10 mouse cellular contexts compared by ENCODE assay signal in the genomic region with DNA sequence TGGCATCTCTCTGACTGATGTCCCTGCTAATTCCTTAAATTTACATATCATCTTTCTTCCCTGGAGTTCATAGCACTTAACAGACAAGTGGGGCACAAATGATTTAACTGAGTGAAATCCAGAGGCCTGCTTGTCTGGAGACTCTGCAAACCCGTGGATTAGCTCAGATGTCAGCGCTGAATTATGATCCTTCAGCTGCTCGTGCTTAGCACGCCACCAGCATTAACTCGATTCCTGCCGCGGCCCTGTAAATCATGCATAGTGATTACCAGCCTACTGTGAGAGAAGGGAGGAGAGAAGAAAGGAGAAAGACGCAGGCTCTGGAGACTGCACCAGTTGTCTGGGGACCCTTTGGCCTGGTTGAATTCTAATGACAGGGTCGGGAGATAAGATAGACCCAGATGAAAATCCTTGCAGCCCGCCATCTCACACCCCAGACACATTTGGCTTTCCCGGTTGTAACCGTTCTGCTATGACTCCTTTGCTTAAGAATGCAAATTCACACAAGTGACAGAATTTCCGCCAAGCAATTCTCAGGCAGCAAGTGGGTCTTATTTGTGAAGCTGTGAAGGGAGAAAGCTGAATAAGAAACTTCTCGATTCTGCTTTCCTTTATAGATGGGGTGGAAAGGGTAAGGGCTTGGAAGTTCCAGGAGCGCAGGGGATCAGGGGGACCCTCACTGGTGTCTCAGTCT.
DNase-seq lines count a peak whose midpoint lies in the region; ATAC-seq and TF ChIP-seq lines count a peak whose summit lies in the region.
"Had no signal": no experiment of that assay in that cellular context is flagged by ENCODE, and none has a peak within 500 bp of the region (broad histone marks: within the 10 kb centered on the region; RNA-seq: fewer than 3 reads in every experiment).

No protein-coding gene starts in this region.

- no peak overlapping the region for H3K27ac ChIP-seq in intestine, embryonic 14.5 days (ENCODE audit: low read depth)
- no peak overlapping the region for H3K27ac ChIP-seq in intestine, postnatal 0 days (ENCODE audit: low read depth, low read length)
- no peak overlapping the region for H3K27ac ChIP-seq in embryonic facial prominence, embryonic 11.5 days (replicated peaks; ENCODE audit: low read depth, low read length)
- peak overlapping the region; percentile 6; the same call in 1 of the 2 replicates for H3K27ac ChIP-seq in hindbrain, embryonic 16.5 days (ENCODE audit: low read depth, low read length)
- peak overlapping the region; percentile 40 for H3K27ac ChIP-seq in neural tube, embryonic 14.5 days (ENCODE audit: low read depth, low read length)
- H3K27ac ChIP-seq: embryonic facial prominence, embryonic 15.5 days had no signal

- 30% methylated on average over 15 of the region's 15 CpGs for WGBS in intestine, embryonic 14.5 days
- WGBS in intestine, postnatal 0 days: 53% methylated on average over 15 of the region's 15 CpGs
- 42% methylated on average over 15 of the region's 15 CpGs for WGBS in embryonic facial prominence, embryonic 11.5 days
- WGBS in hindbrain, embryonic 16.5 days: 24% methylated on average over 15 of the region's 15 CpGs
- 22% methylated on average over 15 of the region's 15 CpGs for whole genome bisulfite sequencing in neural tube, embryonic 14.5 days

- TF ChIP-seq CTCF in intestine, postnatal 0 days (IDR thresholded peaks at IDR 0.05; ENCODE audit: low read depth): no peak

- no peak for DNase-seq in intestine, embryonic 14.5 days (ENCODE audit: low spot score)
- DNase-seq in embryonic facial prominence, embryonic 11.5 days (ENCODE audit: low spot score): peak; percentile 61
- DNase-seq in layer of hippocampus, postnatal 36 days: no peak
- DNase-seq in layer of hippocampus, postnatal 25 days (ENCODE audit: extremely low spot score in 1 of 2, low spot score in 1 of 2): no peak
- no peak for DNase-seq in ovary, postnatal 36 days (ENCODE audit: low spot score)
- DNase-seq: adrenal gland, adult 8-10 months had no signal

- H3K4me3 ChIP-seq in intestine, embryonic 14.5 days (ENCODE audit: low read depth, low read length): no peak overlapping the region
- H3K4me3 ChIP-seq in intestine, postnatal 0 days (ENCODE audit: low read depth, low read length): no peak overlapping the region
- H3K4me3 ChIP-seq in embryonic facial prominence, embryonic 11.5 days (ENCODE audit: low read depth, low read length): no peak overlapping the region
- no peak overlapping the region for H3K4me3 ChIP-seq in hindbrain, embryonic 16.5 days (ENCODE audit: low read length)
- H3K4me3 ChIP-seq in neural tube, embryonic 14.5 days (ENCODE audit: low read depth, low read length): no peak overlapping the region
- H3K4me3 ChIP-seq: embryonic facial prominence, embryonic 15.5 days had no signal

- peaks cover 21% of the 10 kb centered on the region for H3K4me1 ChIP-seq in intestine, embryonic 14.5 days (replicated peaks; ENCODE audit: control insufficient read depth, insufficient read depth, low read length)
- H3K4me1 ChIP-seq in intestine, postnatal 0 days (replicated peaks; ENCODE audit: control insufficient read depth, insufficient read depth, low read length): no peaks in the 10 kb centered on the region
- no peaks in the 10 kb centered on the region; the same call in none of the 2 replicates for H3K4me1 ChIP-seq in embryonic facial prominence, embryonic 11.5 days (ENCODE audit: control insufficient read depth, insufficient read depth, low read length)
- H3K4me1 ChIP-seq in hindbrain, embryonic 16.5 days (ENCODE audit: control insufficient read depth, insufficient read depth, low read depth, low read length): peaks cover 22% of the 10 kb centered on the region
- peaks cover 9% of the 10 kb centered on the region for H3K4me1 ChIP-seq in neural tube, embryonic 14.5 days (ENCODE audit: control insufficient read depth, insufficient read depth, low read length)

- peaks cover 70% of the 10 kb centered on the region for H3K36me3 ChIP-seq in intestine, embryonic 14.5 days (ENCODE audit: control insufficient read depth, insufficient read depth, low read length)
- no peaks in the 10 kb centered on the region; the same call in 1 of the 2 replicates for H3K36me3 ChIP-seq in intestine, postnatal 0 days (ENCODE audit: control insufficient read depth, insufficient read depth)
- no peaks in the 10 kb centered on the region for H3K36me3 ChIP-seq in embryonic facial prominence, embryonic 11.5 days (replicated peaks; ENCODE audit: control insufficient read depth, insufficient read depth, low read depth, low read length)
- H3K36me3 ChIP-seq in hindbrain, embryonic 16.5 days (ENCODE audit: control insufficient read depth, insufficient read depth, low read length): no peaks in the 10 kb centered on the region
- H3K36me3 ChIP-seq in neural tube, embryonic 14.5 days (ENCODE audit: control insufficient read depth, insufficient read depth, low read length): no peaks in the 10 kb centered on the region

- H3K9me3 ChIP-seq in intestine, embryonic 14.5 days (ENCODE audit: control insufficient read depth, low read length): no peaks in the 10 kb centered on the region
- no peaks in the 10 kb centered on the region for H3K9me3 ChIP-seq in intestine, postnatal 0 days (ENCODE audit: control insufficient read depth)
- no peaks in the 10 kb centered on the region for H3K9me3 ChIP-seq in embryonic facial prominence, embryonic 11.5 days (replicated peaks; ENCODE audit: control insufficient read depth, low read length)
- no peaks in the 10 kb centered on the region for H3K9me3 ChIP-seq in hindbrain, embryonic 16.5 days (ENCODE audit: control insufficient read depth, low read length)
- H3K9me3 ChIP-seq in neural tube, embryonic 14.5 days (ENCODE audit: control insufficient read depth, low read length): no peaks in the 10 kb centered on the region
- H3K9me3 ChIP-seq: embryonic facial prominence, embryonic 15.5 days had no signal

- no peak overlapping the region for H3K9ac ChIP-seq in intestine, embryonic 14.5 days (ENCODE audit: low read length)
- no peak overlapping the region for H3K9ac ChIP-seq in intestine, postnatal 0 days (ENCODE audit: low read depth, low read length)
- H3K9ac ChIP-seq in embryonic facial prominence, embryonic 11.5 days (replicated peaks; ENCODE audit: low read length): no peak overlapping the region
- H3K9ac ChIP-seq in hindbrain, embryonic 16.5 days (ENCODE audit: low read depth, low read length): no peak overlapping the region
- H3K9ac ChIP-seq in neural tube, embryonic 14.5 days (replicated peaks; ENCODE audit: low read depth, low read length): no peak overlapping the region
- H3K9ac ChIP-seq: embryonic facial prominence, embryonic 15.5 days had no signal

- H3K27me3 ChIP-seq in intestine, embryonic 14.5 days (replicated peaks; ENCODE audit: control insufficient read depth, insufficient read depth, low read length): no peaks in the 10 kb centered on the region
- H3K27me3 ChIP-seq in intestine, postnatal 0 days (replicated peaks; ENCODE audit: control insufficient read depth, insufficient read depth, low read length): no peaks in the 10 kb centered on the region
- H3K27me3 ChIP-seq in embryonic facial prominence, embryonic 11.5 days (ENCODE audit: control insufficient read depth, insufficient read depth, low read length): no peaks in the 10 kb centered on the region
- no peaks in the 10 kb centered on the region for H3K27me3 ChIP-seq in hindbrain, embryonic 16.5 days (replicated peaks; ENCODE audit: control insufficient read depth, insufficient read depth, low read length)
- no peaks in the 10 kb centered on the region; the same call in 1 of the 2 replicates for H3K27me3 ChIP-seq in neural tube, embryonic 14.5 days (ENCODE audit: control insufficient read depth, insufficient read depth, low read length)
- H3K27me3 ChIP-seq: embryonic facial prominence, embryonic 15.5 days had no signal

- H3K4me2 ChIP-seq in intestine, embryonic 14.5 days (ENCODE audit: low read length): no peak overlapping the region
- H3K4me2 ChIP-seq in intestine, postnatal 0 days (replicated peaks; ENCODE audit: low read depth): no peak overlapping the region
- no peak overlapping the region for H3K4me2 ChIP-seq in embryonic facial prominence, embryonic 11.5 days (ENCODE audit: low read depth, low read length)
- no peak overlapping the region for H3K4me2 ChIP-seq in hindbrain, embryonic 16.5 days (ENCODE audit: low read length)
- no peak overlapping the region for H3K4me2 ChIP-seq in neural tube, embryonic 14.5 days (ENCODE audit: low read depth, low read length)
- H3K4me2 ChIP-seq: embryonic facial prominence, embryonic 15.5 days had no signal

- ATAC-seq in intestine, embryonic 14.5 days (replicated peaks; ENCODE audit: low FRiP score, low TSS enrichment, low read depth): 0 out of 2 replicates have a peak, but pooled peaks have one; percentile 13
- no peak for ATAC-seq in intestine, postnatal 0 days
- ATAC-seq in embryonic facial prominence, embryonic 11.5 days (replicated peaks; ENCODE audit: insufficient number of reproducible peaks, low FRiP score, low TSS enrichment, low read depth): no peak
- ATAC-seq in hindbrain, embryonic 16.5 days: no peak
- ATAC-seq in neural tube, embryonic 14.5 days (ENCODE audit: low read depth): peak; percentile 42; the same call in 1 of the 2 replicates

Comparison
In these comparisons a context has a peak if more than half of its experiments do, and no peak if none do; other contexts are left out.
1. ATAC-seq: peak in intestine, embryonic 14.5 days (single experiment) and neural tube, embryonic 14.5 days (single experiment); none in intestine, postnatal 0 days (single experiment), embryonic facial prominence, embryonic 11.5 days (single experiment) and hindbrain, embryonic 16.5 days (single experiment).
2. H3K27ac ChIP-seq: peak in hindbrain, embryonic 16.5 days (single experiment) and neural tube, embryonic 14.5 days (single experiment); none in intestine, embryonic 14.5 days (single experiment), intestine, postnatal 0 days (single experiment) and embryonic facial prominence, embryonic 11.5 days (single experiment).